Mouse (Mus musculus) right cerebral cortex, postnatal 14 days (tissue): ENCODE results near the gene Hipk3.
A peak's percentile ranks its signal among the peaks of the same experiment; 100 is the strongest.

Experiments
- DNase-seq: peaks from one replicate; pipeline ENCODE4 v3.0.0; 2022

Gene Hipk3

GRCm38 (mm10) chr2:104410963-104411545 is 83.2 kb downstream of the Hipk3 start, which contains the start of gene D430041D05Rik:
Gene D430041D05Rik (minus strand): TSS chr2:104411013.
- no peak for DNase-seq

GRCm38 (mm10) chr2:104409851-104410821 is 84.1 kb downstream of the Hipk3 start:
- DNase-seq = peak; percentile 68

- no peak for DNase-seq
Measured at GRCm38 (mm10) chr2:104408351-104408750, 85.9 kb downstream of the Hipk3 start.

GRCm38 (mm10) chr2:104407913-104408312 is 86.3 kb downstream of the Hipk3 start:
- no peak for DNase-seq

- no peak for DNase-seq
Measured at GRCm38 (mm10) chr2:104404036-104404435, 90.2 kb downstream of the Hipk3 start.

- no peak for DNase-seq
Measured at GRCm38 (mm10) chr2:104398651-104399290, 95.5 kb downstream of the Hipk3 start.

GRCm38 (mm10) chr2:104395961-104396360 is 98.3 kb downstream of the Hipk3 start:
- DNase-seq = no peak

GRCm38 (mm10) chr2:104394769-104395168 is 99.5 kb downstream of the Hipk3 start:
- no peak for DNase-seq

- no peak for DNase-seq
Measured at GRCm38 (mm10) chr2:104392700-104393312, 101.4 kb downstream of the Hipk3 start.

- DNase-seq = no peak
Measured at GRCm38 (mm10) chr2:104389231-104389630, 105.0 kb downstream of the Hipk3 start.

- DNase-seq = no peak
Measured at GRCm38 (mm10) chr2:104385941-104386340, 108.3 kb downstream of the Hipk3 start.

GRCm38 (mm10) chr2:104383589-104383988 is 110.7 kb downstream of the Hipk3 start:
- no peak for DNase-seq

GRCm38 (mm10) chr2:104382813-104383212 is 111.4 kb downstream of the Hipk3 start:
- peak; percentile 29 for DNase-seq

- no peak for DNase-seq
Measured at GRCm38 (mm10) chr2:104379304-104379703, 114.9 kb downstream of the Hipk3 start.

GRCm38 (mm10) chr2:104378791-104379190 is 115.5 kb downstream of the Hipk3 start:
- no peak for DNase-seq

GRCm38 (mm10) chr2:104377990-104378389 is 116.3 kb downstream of the Hipk3 start:
- no peak for DNase-seq
